Mouse (Mus musculus): ENCODE results near the gene Chd4.

DNA sequence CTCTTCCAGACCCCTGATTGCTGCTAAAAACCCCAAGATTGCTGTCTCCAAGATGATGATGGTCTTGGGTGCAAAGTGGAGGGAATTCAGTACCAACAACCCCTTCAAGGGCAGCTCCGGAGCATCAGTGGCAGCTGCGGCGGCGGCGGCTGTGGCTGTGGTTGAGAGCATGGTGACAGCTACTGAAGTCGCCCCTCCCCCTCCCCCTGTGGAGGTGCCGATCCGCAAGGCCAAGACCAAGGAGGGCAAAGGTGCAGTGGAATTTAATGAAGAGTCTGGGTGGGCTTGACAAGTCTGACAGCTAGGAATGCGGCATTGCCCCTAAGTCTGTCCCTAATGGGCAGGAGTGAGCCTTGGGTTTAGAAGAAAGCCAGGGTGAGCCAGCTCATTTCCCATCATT lies 5.7 kb downstream of the Chd4 start:
- TF ChIP-seq GATA1 (IDR thresholded peaks at IDR 0.05; ENCODE audit: low read length) (no peak), TAL1 (IDR thresholded peaks at IDR 0.05; ENCODE audit: low read length) (no peak)
